Mouse (Mus musculus) kidney, adult 18-20 months (tissue): ENCODE data around the gene Cdc42ep1.
A peak's percentile ranks its signal among the peaks of the same experiment; 100 is the strongest.
"Not testable (repeated sequence)": the region's sequence is repeated elsewhere in the genome, so short reads cannot be mapped to it uniquely, and the experiment has no call there.

Source experiments
- DNase-seq: peaks from one replicate; pipeline ENCODE4 v3.0.0; 2021

The Cdc42ep1 gene

GRCm38 (mm10) chr15:78830742-78831719, 11.4 kb upstream of the Cdc42ep1 start:
- DNase-seq, result peak; percentile 42

- DNase-seq, result no peak
Observed at GRCm38 (mm10) chr15:78831720-78832657, 10.4 kb upstream of the Cdc42ep1 start.

- peak; percentile 78 for DNase-seq
Observed at GRCm38 (mm10) chr15:78832701-78833123, 9.7 kb upstream of the Cdc42ep1 start.

GRCm38 (mm10) chr15:78833582-78833981, 8.8 kb upstream of the Cdc42ep1 start:
- peak; percentile 18 for DNase-seq

DNA sequence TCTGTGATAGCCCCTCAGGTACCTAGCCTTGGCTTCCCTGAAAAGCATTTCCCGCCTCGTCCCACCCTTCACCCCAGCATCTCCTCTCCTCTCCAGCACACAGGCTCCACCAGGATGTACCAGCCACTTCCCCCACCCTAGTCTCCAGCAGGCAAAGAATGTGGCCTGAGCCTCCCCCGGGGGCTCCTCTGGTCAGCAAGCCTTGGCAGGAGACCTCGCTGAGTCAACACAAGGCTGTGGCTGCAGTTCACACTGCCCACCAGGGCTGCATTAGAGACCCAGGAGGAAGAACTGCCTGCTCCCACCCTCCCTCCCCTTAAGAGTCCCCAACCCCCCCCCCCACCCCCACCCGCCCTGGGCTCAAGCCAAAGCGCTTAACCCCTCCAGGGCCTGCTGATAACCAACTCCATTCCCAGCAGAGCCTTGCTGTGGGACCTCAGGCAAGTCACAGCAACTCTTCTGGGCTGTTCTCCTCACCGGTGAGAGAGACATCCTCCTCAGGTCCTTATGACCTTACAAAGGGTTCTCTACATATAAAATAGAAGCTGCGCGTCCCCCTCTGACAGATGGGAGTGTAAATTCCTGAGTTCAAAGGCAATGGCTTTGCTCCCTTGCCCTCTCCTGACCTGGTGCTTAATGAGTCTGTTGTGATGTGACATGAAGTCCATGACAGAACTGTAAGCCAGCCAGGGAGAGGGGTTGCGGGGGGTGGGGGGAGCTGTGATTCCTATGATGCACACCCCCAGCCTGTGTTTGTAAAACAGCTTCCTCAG, 8.0 kb upstream of the Cdc42ep1 start:
- peak; percentile 28 for DNase-seq

GRCm38 (mm10) chr15:78835200-78836085, 7.0 kb upstream of the Cdc42ep1 start:
- peak; percentile 51 for DNase-seq

- DNase-seq, result peak; percentile 74
Observed at GRCm38 (mm10) chr15:78836086-78836621, 6.3 kb upstream of the Cdc42ep1 start.

GRCm38 (mm10) chr15:78839744-78840143, 2.7 kb upstream of the Cdc42ep1 start:
- DNase-seq, result no peak

DNA sequence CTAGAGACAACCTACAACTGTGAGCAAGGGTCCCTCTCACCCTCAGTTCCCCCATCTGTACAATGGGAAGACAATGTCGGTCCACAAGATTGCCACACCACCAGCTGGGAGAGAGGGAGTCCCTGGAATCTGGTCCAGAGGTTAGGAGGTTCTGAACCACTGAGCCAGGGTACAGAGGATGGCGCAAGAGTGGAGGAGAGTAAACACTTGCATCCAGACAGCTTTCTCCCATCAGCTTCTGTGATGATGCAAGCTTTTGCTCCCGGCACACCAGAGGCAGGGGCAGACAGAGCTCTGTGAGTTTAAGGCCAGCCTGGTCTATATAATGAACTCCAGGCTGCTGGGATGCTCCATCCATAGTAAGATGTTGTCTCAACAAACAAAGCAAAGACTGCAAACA, 2.2 kb upstream of the Cdc42ep1 start:
- no peak for DNase-seq

DNA sequence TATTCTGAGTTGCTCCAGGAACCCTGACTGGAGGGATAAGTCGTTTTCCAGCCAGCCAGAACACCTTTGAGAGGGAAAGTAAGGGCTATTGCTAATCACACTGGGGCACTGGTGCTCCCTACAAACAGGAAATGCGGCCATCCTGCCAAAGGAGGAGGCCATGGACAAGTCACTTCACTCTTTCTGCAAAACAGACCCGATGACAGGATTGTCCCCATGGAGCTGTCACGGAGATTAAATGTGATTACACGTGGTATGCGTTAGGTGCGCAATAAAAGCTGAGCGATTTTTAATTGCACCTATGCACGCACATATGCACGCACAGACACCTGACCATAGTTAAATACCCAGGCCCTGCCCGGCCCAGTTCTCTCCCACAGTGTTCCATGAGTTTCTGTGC, 1.7 kb upstream of the Cdc42ep1 start:
- no peak for DNase-seq

DNA sequence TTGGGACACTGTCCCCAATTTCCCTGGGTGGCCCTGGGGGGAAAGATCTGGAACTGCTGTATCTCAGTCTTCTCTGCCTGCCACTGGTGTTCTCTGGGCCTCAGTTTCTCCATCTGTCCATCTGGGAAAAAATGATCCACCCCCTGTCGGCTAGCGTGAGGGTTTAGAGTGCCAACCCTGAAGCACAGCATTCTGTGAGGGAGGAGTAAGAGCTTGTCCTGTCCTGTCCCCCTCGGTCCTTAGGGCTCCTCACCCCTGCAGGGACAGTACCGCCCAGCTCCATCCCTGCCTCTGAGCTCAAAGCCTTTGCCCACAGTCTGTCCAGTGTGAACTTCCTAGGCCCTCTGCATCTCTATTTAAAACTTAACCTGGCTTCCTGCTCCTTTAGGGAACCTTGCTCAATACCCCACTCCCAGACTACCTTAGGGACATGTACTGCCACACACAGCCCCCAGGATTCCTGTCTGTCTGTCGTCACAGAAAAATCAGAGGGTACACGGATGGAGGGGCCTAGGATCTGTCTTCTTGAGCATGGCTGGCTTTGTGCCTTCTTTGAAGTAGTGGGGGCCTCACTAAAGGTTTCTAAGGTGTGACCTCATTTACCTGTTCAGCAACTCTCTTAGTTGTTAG, 1.1 kb upstream of the Cdc42ep1 start:
- DNase-seq, result no peak

DNA sequence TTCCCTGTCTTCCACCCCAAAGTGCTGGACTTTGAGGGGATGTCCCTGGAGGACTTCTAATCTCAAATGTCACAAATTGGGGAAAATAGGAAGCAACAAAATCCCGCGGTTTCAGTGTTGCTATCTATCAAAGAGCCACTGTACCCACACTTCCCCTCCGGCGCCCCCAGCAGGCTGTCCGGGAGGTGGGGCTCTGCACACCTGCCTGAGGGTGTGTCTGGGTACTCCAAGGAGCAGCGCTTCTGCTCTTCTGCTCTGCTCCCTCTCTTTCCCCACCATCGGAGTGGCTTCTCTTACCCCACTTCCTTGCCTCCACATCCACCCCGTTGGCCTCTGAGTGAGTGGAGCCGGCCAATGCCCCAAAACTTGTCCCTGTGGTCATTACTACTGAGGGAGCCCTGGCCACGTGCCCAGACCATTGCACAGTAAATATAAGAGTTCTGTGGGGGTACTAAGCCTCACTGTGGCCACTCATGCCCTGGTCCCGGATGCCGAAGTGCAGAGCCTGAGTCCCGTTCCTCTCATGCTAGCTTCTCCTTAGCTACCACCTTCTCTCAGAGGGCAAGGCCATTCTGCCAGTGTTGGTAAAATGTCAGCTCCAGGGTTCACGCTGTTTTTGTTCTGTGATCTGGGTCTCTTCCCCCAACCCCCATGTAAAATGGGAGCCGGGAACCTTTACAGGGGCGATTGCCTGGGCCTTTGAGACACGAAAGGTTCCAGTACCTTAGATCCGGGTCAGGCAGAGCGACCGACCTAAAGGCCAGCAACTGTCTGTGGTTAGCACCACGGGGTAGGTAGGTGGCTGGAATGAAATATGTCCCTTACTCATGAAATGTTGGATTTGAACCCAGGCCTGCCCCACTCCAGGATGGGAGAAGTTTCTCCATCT, 1.4 kb downstream of the Cdc42ep1 start:
- DNase-seq, result peak; percentile 33

DNA sequence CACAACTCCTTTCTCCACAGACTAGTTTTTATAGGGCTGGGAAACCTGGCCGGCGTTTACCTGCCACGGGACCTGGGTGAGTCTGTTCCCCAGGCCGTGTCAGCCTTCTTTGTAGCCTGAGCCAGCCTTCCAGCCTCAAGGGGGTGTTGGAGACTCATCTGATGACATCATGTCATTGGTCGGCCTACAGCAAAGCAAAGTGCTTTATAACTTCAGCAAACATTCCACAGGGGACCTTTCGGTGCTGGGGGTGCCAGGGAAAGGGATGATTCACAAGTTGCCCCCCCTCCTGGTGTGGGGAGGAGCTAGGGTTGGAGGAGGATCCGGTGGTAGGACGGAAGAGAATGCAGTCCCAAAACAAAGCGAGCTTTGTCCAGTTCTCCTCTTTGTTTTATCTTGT, 2.4 kb downstream of the Cdc42ep1 start:
- DNase-seq, result peak; percentile 65

- DNase-seq, result peak; percentile 51
Observed at GRCm38 (mm10) chr15:78845321-78845720, 2.9 kb downstream of the Cdc42ep1 start.

DNA sequence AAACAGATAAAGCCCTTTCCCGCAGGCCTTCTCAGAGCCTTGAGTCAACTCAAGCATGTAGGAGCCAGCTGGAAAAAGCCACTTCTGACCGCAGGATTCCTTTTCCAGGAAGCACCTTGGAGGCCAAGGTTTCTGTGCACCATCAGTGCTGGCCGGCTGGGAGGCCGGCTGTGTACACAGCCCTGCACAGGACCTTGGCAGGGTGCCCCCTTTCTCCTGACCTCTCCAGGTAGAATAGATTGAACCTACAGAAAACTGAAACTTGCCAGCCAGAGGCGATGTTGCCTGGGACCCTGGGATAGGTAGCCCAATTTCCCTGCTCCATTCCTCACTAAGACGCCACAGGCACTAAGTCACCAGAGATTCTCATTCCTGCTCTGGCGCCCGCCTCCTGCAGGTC, 3.4 kb downstream of the Cdc42ep1 start:
- DNase-seq, result peak; percentile 63

DNA sequence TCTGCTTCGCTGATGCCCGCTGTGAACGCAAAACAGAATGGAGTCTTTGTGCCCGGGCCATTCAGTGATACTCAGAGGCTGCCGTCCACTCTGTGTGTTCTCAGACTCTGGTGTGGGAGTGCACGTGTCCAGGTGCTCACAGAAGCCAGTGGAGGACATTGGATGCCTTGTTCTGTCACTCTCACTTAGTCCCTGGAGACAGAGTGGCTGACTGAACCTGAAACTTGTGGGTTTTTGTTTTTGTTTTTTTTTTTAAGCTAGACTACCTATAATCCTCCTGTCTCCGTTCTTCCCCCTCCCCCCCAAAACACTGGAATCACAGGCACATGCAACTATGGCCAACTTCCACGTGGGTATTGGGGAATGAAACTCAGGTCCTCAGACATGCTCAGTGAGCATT, 3.9 kb downstream of the Cdc42ep1 start:
- no peak for DNase-seq

GRCm38 (mm10) chr15:78846805-78847204, 4.4 kb downstream of the Cdc42ep1 start:
- DNase-seq, result not testable (repeated sequence)

GRCm38 (mm10) chr15:78848467-78848866, 6.0 kb downstream of the Cdc42ep1 start:
- DNase-seq, result peak; percentile 94

GRCm38 (mm10) chr15:78849485-78849884, 7.1 kb downstream of the Cdc42ep1 start:
- DNase-seq, result no peak
